16 mouse cellular contexts compared by ENCODE assay signal in genomic region chr16:92451516-92452072, GRCm38 (mm10). TPM values are rescaled to one million over a fixed set of nuclear protein-coding genes. Genes with fewer than 3 reads are reported as not detected.
DNase-seq lines count a peak whose midpoint lies in the region; ATAC-seq and TF ChIP-seq lines count a peak whose summit lies in the region.
"Had no signal": no experiment of that assay in that cellular context is flagged by ENCODE, and none has a peak within 500 bp of the region (broad histone marks: within the 10 kb centered on the region; RNA-seq: fewer than 3 reads in every experiment).

No protein-coding gene starts in this region.

- no peaks in the 10 kb centered on the region for H3K4me1 ChIP-seq in hindbrain, embryonic 14.5 days (replicated peaks; ENCODE audit: control insufficient read depth, insufficient read depth, low read length)
- H3K4me1 ChIP-seq in hindbrain, embryonic 11.5 days (replicated peaks; ENCODE audit: control insufficient read depth, insufficient read depth, low read length) = no peaks in the 10 kb centered on the region; the same call in 1 of the 2 replicates
- H3K4me1 ChIP-seq in heart, embryonic 10.5 days = peaks cover 29% of the 10 kb centered on the region
- H3K4me1 ChIP-seq: intestine, embryonic 15.5 days had no signal

- no peak for TF ChIP-seq CTCF in brain, embryonic 14.5 days (IDR thresholded peaks at IDR 0.05; ENCODE audit: borderline replicate concordance, extremely low read depth, insufficient read depth, insufficient read length)

- intact Hi-C loops in heart, postnatal 36 days (cut with DNase I) = no loop called here

- no peak overlapping the region for H3K9ac ChIP-seq in hindbrain, embryonic 14.5 days
- no peak overlapping the region for H3K9ac ChIP-seq in hindbrain, embryonic 11.5 days (ENCODE audit: low read depth, low read length)
- H3K9ac ChIP-seq: intestine, embryonic 15.5 days; stomach, embryonic 15.5 days had no signal

- TF ChIP-seq POLR2A in brain, embryonic 14.5 days (IDR thresholded peaks at IDR 0.05; ENCODE audit: borderline replicate concordance, extremely low read depth, insufficient read depth, insufficient read length, poor library complexity, severe bottlenecking) = no peak

- DNase-seq in hindbrain, embryonic 14.5 days (ENCODE audit: low spot score) = no peak
- no peak for DNase-seq in hindbrain, embryonic 11.5 days (ENCODE audit: low spot score)
- DNase-seq in brain, embryonic 14.5 days (ENCODE audit: low read depth) = peak; percentile 37
- DNase-seq in heart, embryonic 10.5 days (ENCODE audit: low spot score) = no peak
- peak; percentile 43 to 61 for DNase-seq in heart, postnatal 36 days
- DNase-seq in urinary bladder, postnatal 14 days (ENCODE audit: low spot score) = no peak
- no peak for DNase-seq in thymus, postnatal 0 days (ENCODE audit: low spot score)
- DNase-seq in urinary bladder, postnatal 10 days (ENCODE audit: low spot score) = no peak
- DNase-seq: cerebellum, postnatal 10 days; kidney, postnatal 25 days; right cerebral cortex, postnatal 4 days; thymus, postnatal 4 days had no signal

- H3K4me3 ChIP-seq in hindbrain, embryonic 14.5 days (replicated peaks; ENCODE audit: low read length) = no peak overlapping the region
- no peak overlapping the region for H3K4me3 ChIP-seq in hindbrain, embryonic 11.5 days (ENCODE audit: low read depth, low read length)
- H3K4me3 ChIP-seq in heart, embryonic 10.5 days = no peak overlapping the region
- H3K4me3 ChIP-seq: intestine, embryonic 15.5 days; megakaryocyte, embryonic 14.5 days; stomach, embryonic 15.5 days had no signal

- H3K36me3 ChIP-seq in hindbrain, embryonic 14.5 days (replicated peaks; ENCODE audit: control insufficient read depth, insufficient read depth) = peaks cover 4% of the 10 kb centered on the region; the same call in 1 of the 2 replicates
- H3K36me3 ChIP-seq in hindbrain, embryonic 11.5 days (ENCODE audit: control insufficient read depth, insufficient read depth, low read length) = no peaks in the 10 kb centered on the region
- peaks cover 13% of the 10 kb centered on the region for H3K36me3 ChIP-seq in heart, embryonic 10.5 days
- H3K36me3 ChIP-seq: intestine, embryonic 15.5 days; stomach, embryonic 15.5 days had no signal

- no peak for ATAC-seq in hindbrain, embryonic 14.5 days (ENCODE audit: low FRiP score)
- no peak for ATAC-seq in hindbrain, embryonic 11.5 days (ENCODE audit: low FRiP score)
- ATAC-seq: intestine, embryonic 15.5 days had no signal

- 81% methylated on average over 17 of the region's 17 CpGs for WGBS in hindbrain, embryonic 14.5 days
- WGBS in hindbrain, embryonic 11.5 days = 89% methylated on average over 17 of the region's 17 CpGs
- 51% methylated on average over 17 of the region's 17 CpGs for WGBS in heart, embryonic 10.5 days

- H3K27ac ChIP-seq in hindbrain, embryonic 14.5 days = 0 out of 2 replicates have a peak overlapping the region, but pooled peaks have one; percentile 14
- no peak overlapping the region for H3K27ac ChIP-seq in hindbrain, embryonic 11.5 days (ENCODE audit: low read depth, low read length)
- H3K27ac ChIP-seq in heart, embryonic 10.5 days = peak overlapping the region; percentile 65
- H3K27ac ChIP-seq: intestine, embryonic 15.5 days; stomach, embryonic 15.5 days had no signal

- no peaks in the 10 kb centered on the region for H3K9me3 ChIP-seq in hindbrain, embryonic 14.5 days (ENCODE audit: control insufficient read depth, low read length)
- H3K9me3 ChIP-seq in hindbrain, embryonic 11.5 days (ENCODE audit: control insufficient read depth, low read length) = no peaks in the 10 kb centered on the region
- H3K9me3 ChIP-seq in heart, embryonic 10.5 days = no peaks in the 10 kb centered on the region
- H3K9me3 ChIP-seq: intestine, embryonic 15.5 days; megakaryocyte, embryonic 14.5 days; stomach, embryonic 15.5 days had no signal

- no peak overlapping the region for H3K4me2 ChIP-seq in hindbrain, embryonic 14.5 days (replicated peaks)
- no peak overlapping the region for H3K4me2 ChIP-seq in hindbrain, embryonic 11.5 days (replicated peaks; ENCODE audit: low read depth, low read length)
- H3K4me2 ChIP-seq: intestine, embryonic 15.5 days; stomach, embryonic 15.5 days had no signal

- no peaks in the 10 kb centered on the region for H3K27me3 ChIP-seq in hindbrain, embryonic 14.5 days (ENCODE audit: control insufficient read depth, insufficient read depth, low read length)
- no peaks in the 10 kb centered on the region for H3K27me3 ChIP-seq in hindbrain, embryonic 11.5 days (ENCODE audit: control insufficient read depth, insufficient read depth, low read length)
- no peaks in the 10 kb centered on the region for H3K27me3 ChIP-seq in heart, embryonic 10.5 days (ENCODE audit: insufficient read depth, poor library complexity, severe bottlenecking)
- H3K27me3 ChIP-seq: intestine, embryonic 15.5 days; stomach, embryonic 15.5 days had no signal

RNA-seq across cellular contexts. Expression of gene Rcan1, which starts 19.1 kb away (rescaled TPM):
- 76.8 and 92.3 TPM in 2 replicates for polyA plus RNA-seq in hindbrain, embryonic 14.5 days (2014; fragmentation: Nextera tagmentation; extraction: Ambion mirVana)
- polyA plus RNA-seq in hindbrain, embryonic 11.5 days (2014; fragmentation: Nextera tagmentation; extraction: Ambion mirVana) = 39.3 and 45.3 TPM in 2 replicates
- polyA plus RNA-seq in brain, embryonic 14.5 days (2012; rRNA removed) = 47.7 and 64.6 TPM in 2 replicates
- 78.8 and 129 TPM in 2 replicates for polyA plus RNA-seq in heart, embryonic 10.5 days (2016; fragmentation: Nextera tagmentation; extraction: Ambion mirVana)
- 10 to 100 TPM; 50.8 to 99.4 TPM for total RNA-seq in heart, postnatal 36 days (2021)
- 26.5 and 29.3 TPM in 2 replicates for polyA plus RNA-seq in thymus, postnatal 0 days (2015; fragmentation: Nextera tagmentation; extraction: Ambion mirVana)

RNA-seq across cellular contexts. Expression of gene Clic6, which starts 33.9 kb away (rescaled TPM):
- 6.5 and 9.3 TPM in 2 replicates for polyA plus RNA-seq in hindbrain, embryonic 14.5 days (2014; fragmentation: Nextera tagmentation; extraction: Ambion mirVana)
- polyA plus RNA-seq in hindbrain, embryonic 11.5 days (2014; fragmentation: Nextera tagmentation; extraction: Ambion mirVana) = 3.4 and 4.8 TPM in 2 replicates
- polyA plus RNA-seq in brain, embryonic 14.5 days (2012; rRNA removed) = 6.1 and 14.3 TPM in 2 replicates
- polyA plus RNA-seq in heart, embryonic 10.5 days (2016; fragmentation: Nextera tagmentation; extraction: Ambion mirVana) = 3.1 and 4.2 TPM in 2 replicates
- total RNA-seq in heart, postnatal 36 days (2021) = under 1 TPM; 0.08 to 0.25 TPM
- 0.20 and 0.24 TPM in 2 replicates for polyA plus RNA-seq in thymus, postnatal 0 days (2015; fragmentation: Nextera tagmentation; extraction: Ambion mirVana)
- total RNA-seq: MEL had no signal

Comparison
In these comparisons a context has a peak if more than half of its experiments do, and no peak if none do; other contexts are left out.
1. DNase-seq: peak in brain, embryonic 14.5 days (single experiment) and heart, postnatal 36 days (2 of 2); none in hindbrain, embryonic 14.5 days (single experiment), hindbrain, embryonic 11.5 days (single experiment), heart, embryonic 10.5 days (single experiment), urinary bladder, postnatal 14 days (single experiment), thymus, postnatal 0 days (single experiment) and urinary bladder, postnatal 10 days (single experiment).